Mouse (Mus musculus): ENCODE data around the gene Hipk2.

Gene Hipk2

GRCm38 (mm10) chr6:38865805-38866204, 10.2 kb downstream of the Hipk2 start:
- DNase-seq = no peak

- no peak for DNase-seq
These were observed 12.4 kb downstream of the Hipk2 start for GRCm38 (mm10) chr6:38863595-38863994.

GRCm38 (mm10) chr6:38860301-38860700, 15.7 kb downstream of the Hipk2 start:
- no peak for DNase-seq

- no peak for DNase-seq
These were observed 16.1 kb downstream of the Hipk2 start for GRCm38 (mm10) chr6:38859819-38860218.

- DNase-seq = no peak
These were observed 22.4 kb downstream of the Hipk2 start for GRCm38 (mm10) chr6:38853561-38853992.

GRCm38 (mm10) chr6:38851740-38852139, 24.2 kb downstream of the Hipk2 start:
- DNase-seq = no peak

- DNase-seq = no peak
These were observed 25.2 kb downstream of the Hipk2 start for GRCm38 (mm10) chr6:38850715-38851259.

GRCm38 (mm10) chr6:38847958-38848910, 27.7 kb downstream of the Hipk2 start:
- peak; percentile 52 for DNase-seq

GRCm38 (mm10) chr6:38847447-38847846, 28.5 kb downstream of the Hipk2 start:
- no peak for DNase-seq

- no peak for DNase-seq
These were observed 29.4 kb downstream of the Hipk2 start for GRCm38 (mm10) chr6:38846330-38847195.

- DNase-seq = no peak
These were observed 30.1 kb downstream of the Hipk2 start for GRCm38 (mm10) chr6:38845876-38846275.

GRCm38 (mm10) chr6:38845117-38845516, 30.8 kb downstream of the Hipk2 start:
- DNase-seq = no peak

- DNase-seq = no peak
These were observed 34.4 kb downstream of the Hipk2 start for GRCm38 (mm10) chr6:38841551-38841950.

GRCm38 (mm10) chr6:38840780-38841179, 35.2 kb downstream of the Hipk2 start:
- DNase-seq = no peak

GRCm38 (mm10) chr6:38840380-38840779, 35.6 kb downstream of the Hipk2 start:
- DNase-seq = no peak

- DNase-seq = no peak
These were observed 36.1 kb downstream of the Hipk2 start for GRCm38 (mm10) chr6:38839891-38840290.

- DNase-seq = no peak
These were observed 37.9 kb downstream of the Hipk2 start for GRCm38 (mm10) chr6:38838061-38838460.

GRCm38 (mm10) chr6:38835217-38835616, 40.7 kb downstream of the Hipk2 start:
- no peak for DNase-seq

GRCm38 (mm10) chr6:38834727-38835126, 41.2 kb downstream of the Hipk2 start:
- no peak for DNase-seq

GRCm38 (mm10) chr6:38833721-38834120, 42.2 kb downstream of the Hipk2 start:
- DNase-seq = no peak

GRCm38 (mm10) chr6:38829452-38829851, 46.5 kb downstream of the Hipk2 start:
- DNase-seq = no peak

GRCm38 (mm10) chr6:38828211-38828610, 47.8 kb downstream of the Hipk2 start:
- DNase-seq = no peak

GRCm38 (mm10) chr6:38827435-38827834, 48.5 kb downstream of the Hipk2 start:
- no peak for DNase-seq
